Mouse (Mus musculus) heart, embryonic 12.5 days (tissue): ENCODE measurements around the gene Cadps. TPM values are rescaled to one million over a fixed set of nuclear protein-coding genes. Genes with fewer than 3 reads are reported as not detected.
"Not testable (repeated sequence)": the region's sequence is repeated elsewhere in the genome, so short reads cannot be mapped to it uniquely, and the experiment has no call there.

Experiments
- ATAC-seq: fragments of 200-750 bp; cut with Nextera tagmentation; 2 replicates; pipeline ENCODE4 v1.8.0; 2017; ENCODE audit warnings: moderate TSS enrichment, moderate library complexity; ENCODE audit not compliant: insufficient number of reproducible peaks, low FRiP score
- H3K27ac ChIP-seq: fragments of 300-500 bp; sonication (generic); 2 replicates; pipeline ENCODE4 v1.5.1; 2016; ENCODE audit warnings: mild to moderate bottlenecking, moderate library complexity; ENCODE audit not compliant: poor library complexity, severe bottlenecking
- H3K27me3 ChIP-seq: fragments of 300-500 bp; sonication (generic); replicated peaks from 2 replicates; pipeline ENCODE4 v1.6.1; 2016; ENCODE audit warnings: mild to moderate bottlenecking, moderate library complexity
- H3K36me3 ChIP-seq: fragments of 300-500 bp; sonication (generic); 2 replicates; pipeline ENCODE4 v1.6.1; 2016; ENCODE audit warnings: mild to moderate bottlenecking, moderate library complexity
- H3K4me1 ChIP-seq: fragments of 300-500 bp; sonication (generic); replicated peaks from 2 replicates; pipeline ENCODE4 v1.6.1; 2016; ENCODE audit warnings: mild to moderate bottlenecking
- H3K4me2 ChIP-seq: fragments of 300-500 bp; sonication (generic); 2 replicates; pipeline ENCODE4 v1.6.1; 2016; ENCODE audit warnings: mild to moderate bottlenecking, moderate library complexity
- H3K4me3 ChIP-seq: fragments of 300-500 bp; sonication (generic); 2 replicates; pipeline ENCODE4 v1.5.1; 2016; ENCODE audit warnings: mild to moderate bottlenecking
- H3K9ac ChIP-seq: fragments of 300-500 bp; sonication (generic); 2 replicates; pipeline ENCODE4 v1.6.1; 2016; ENCODE audit warnings: mild to moderate bottlenecking, moderate library complexity
- H3K9me3 ChIP-seq: fragments of 300-500 bp; sonication (generic); replicated peaks from 2 replicates; pipeline ENCODE4 v1.6.1; 2016; ENCODE audit warnings: mild to moderate bottlenecking, moderate library complexity
- WGBS: fragments of 180-500 bp; shearing (Covaris S2); methylation state at CpG from one replicate; pipeline ENCODE4 v1.1.7; 2016; 5-methylcytosine and 5-hydroxymethylcytosine counted together
- polyA plus RNA-seq: library from polyadenylated mRNA; unstranded; fragments of >200 nt; fragmentation: Nextera tagmentation; extraction: Ambion mirVana; gene quantifications from 2 replicates; pipeline ENCODE4 v1.2.1, GENCODE M21; 2016

The Cadps gene
- polyA plus RNA-seq, 1 experiment from 2014 or later, result 1.3 TPM

DNA sequence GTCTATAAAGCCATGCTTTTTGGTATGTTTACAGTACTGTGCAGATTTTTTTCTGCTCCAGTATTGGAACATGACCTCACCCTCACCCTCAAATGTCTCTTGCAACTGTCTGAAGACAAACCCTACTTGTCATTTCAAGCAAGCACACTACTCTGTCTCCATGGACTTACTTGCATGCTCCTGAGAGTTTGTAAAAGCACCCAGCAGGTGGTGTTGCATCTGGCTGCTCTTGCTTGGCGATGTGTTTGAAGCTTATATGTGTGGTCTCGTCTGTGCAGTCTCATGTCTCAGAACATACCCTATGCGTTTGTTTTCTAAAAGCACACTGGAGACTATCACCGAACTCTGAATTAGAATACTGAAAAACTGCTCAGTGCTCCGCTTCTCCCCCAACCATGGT lies 241.2 kb downstream of the Cadps start:
- no peaks in the 10 kb centered on the region for H3K27me3 ChIP-seq
- H3K4me3 ChIP-seq, result no peak overlapping the region
- H3K4me1 ChIP-seq, result peaks cover 8% of the 10 kb centered on the region
- H3K27ac ChIP-seq, result no peak overlapping the region
- H3K9me3 ChIP-seq, result no peaks in the 10 kb centered on the region
- no peak for ATAC-seq
- no peaks in the 10 kb centered on the region for H3K36me3 ChIP-seq
- no peak overlapping the region for H3K4me2 ChIP-seq
- 83% methylated on average over 5 of the region's 5 CpGs for WGBS
- H3K9ac ChIP-seq, result no peak overlapping the region

DNA sequence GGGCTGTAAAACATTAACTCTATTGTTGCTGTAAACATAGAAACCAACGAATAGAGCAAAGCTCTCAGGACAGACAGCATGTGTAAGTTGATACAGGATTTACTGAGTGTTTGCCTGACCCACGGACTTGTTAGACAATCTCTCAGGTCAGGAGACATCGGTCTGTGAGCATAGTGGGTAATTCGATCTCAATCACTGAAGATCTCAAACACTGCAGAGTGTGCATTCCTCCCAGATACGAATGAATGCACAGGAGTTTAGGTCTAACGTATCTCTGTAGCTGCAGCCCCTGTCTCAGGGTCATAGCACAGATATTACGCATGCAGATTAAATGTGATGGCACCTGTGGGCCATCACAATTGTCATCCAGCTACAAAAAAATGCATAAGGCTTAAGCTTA lies 242.1 kb downstream of the Cadps start:
- no peak for ATAC-seq
- H3K4me2 ChIP-seq, result no peak overlapping the region
- H3K4me1 ChIP-seq, result peaks cover 8% of the 10 kb centered on the region
- no peak overlapping the region for H3K27ac ChIP-seq
- H3K27me3 ChIP-seq, result no peaks in the 10 kb centered on the region
- H3K36me3 ChIP-seq, result no peaks in the 10 kb centered on the region
- H3K9ac ChIP-seq, result no peak overlapping the region
- H3K4me3 ChIP-seq, result no peak overlapping the region
- WGBS, result 48% methylated on average over 7 of the region's 7 CpGs
- no peaks in the 10 kb centered on the region for H3K9me3 ChIP-seq

DNA sequence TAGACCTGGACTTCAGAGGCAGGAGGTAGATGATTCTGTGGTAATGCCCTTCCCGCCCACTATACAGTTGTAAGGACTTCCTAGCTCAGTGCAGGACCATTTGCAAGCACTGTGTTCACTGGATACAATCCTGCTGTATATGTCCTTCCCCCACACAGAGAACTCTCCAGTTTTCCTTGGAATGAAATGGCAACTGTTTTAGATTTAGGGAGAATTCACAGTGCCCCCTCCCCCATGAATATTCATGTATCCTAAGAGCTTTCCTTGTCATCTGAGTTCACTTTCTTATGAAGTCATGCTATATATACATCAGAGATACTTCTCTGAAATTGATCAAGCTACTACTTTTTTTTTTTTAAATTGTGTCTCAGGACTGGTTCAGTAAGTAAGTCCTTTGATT lies 244.7 kb downstream of the Cadps start:
- ATAC-seq, result no peak
- H3K9me3 ChIP-seq, result no peaks in the 10 kb centered on the region
- WGBS, result 66% methylated on average over 1 of the region's 1 CpGs
- no peak overlapping the region for H3K9ac ChIP-seq
- no peak overlapping the region for H3K4me3 ChIP-seq
- no peak overlapping the region for H3K27ac ChIP-seq
- H3K4me2 ChIP-seq, result no peak overlapping the region
- H3K27me3 ChIP-seq, result no peaks in the 10 kb centered on the region
- H3K36me3 ChIP-seq, result no peaks in the 10 kb centered on the region
- H3K4me1 ChIP-seq, result peaks cover 11% of the 10 kb centered on the region

DNA sequence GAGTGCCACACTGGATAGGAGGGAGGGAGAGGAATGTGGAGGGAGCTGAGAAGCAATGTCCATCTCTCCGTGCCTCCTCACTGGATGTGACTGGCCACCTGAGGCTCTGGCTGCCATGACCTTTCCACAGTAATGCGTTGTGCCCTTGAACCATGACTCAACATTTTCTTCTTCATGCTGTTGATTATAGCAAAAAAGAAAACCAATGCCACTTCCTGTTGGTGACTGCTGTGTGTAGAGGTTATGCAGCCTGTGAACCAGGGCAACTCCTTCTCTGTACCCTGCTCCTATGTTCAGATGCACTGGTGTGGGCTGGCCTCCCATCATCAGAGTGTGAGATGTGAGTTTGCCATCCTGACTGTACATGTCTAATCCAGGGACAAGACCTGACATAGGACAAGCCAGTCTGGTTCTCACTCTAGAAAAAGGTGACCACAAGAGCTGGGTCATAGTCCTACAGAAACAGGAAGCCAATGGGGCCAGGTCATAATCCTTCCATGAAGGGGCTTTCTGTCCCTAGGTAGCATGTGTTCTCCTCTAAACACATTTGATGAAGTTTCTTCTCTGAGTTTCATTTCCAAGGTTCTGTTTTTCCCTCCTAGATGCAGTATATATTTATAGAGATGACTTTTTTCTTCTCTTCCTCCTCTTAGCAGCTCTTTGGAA lies 245.3 kb downstream of the Cadps start:
- Histone ChIP-seq H3K27ac (no peak overlapping the region), H3K36me3 (no peaks in the 10 kb centered on the region), H3K9ac (no peak overlapping the region), H3K4me1 (peaks cover 11% of the 10 kb centered on the region), H3K4me2 (no peak overlapping the region), H3K27me3 (no peaks in the 10 kb centered on the region), H3K9me3 (no peaks in the 10 kb centered on the region), H3K4me3 (no peak overlapping the region)
- ATAC-seq, result no peak
- 59% methylated on average over 2 of the region's 2 CpGs for WGBS

DNA sequence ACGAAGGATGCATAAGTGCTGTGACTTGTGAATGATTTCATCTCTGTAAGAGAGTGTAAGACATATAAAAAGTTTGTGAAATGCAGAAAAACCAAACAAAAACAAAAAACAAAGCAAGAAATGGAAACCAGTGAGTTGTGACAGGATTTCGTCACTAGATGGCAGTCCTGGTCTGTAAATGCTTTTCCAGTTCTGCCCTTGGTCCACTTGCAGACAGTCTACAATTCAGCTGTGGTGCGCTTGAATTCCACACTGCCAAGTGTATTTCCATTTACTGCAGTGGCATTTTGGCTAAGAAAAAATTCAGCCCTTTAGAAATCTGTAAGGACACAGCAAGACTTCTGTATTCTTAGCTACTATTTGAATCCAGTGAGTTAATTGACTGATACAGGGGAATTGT lies 247.8 kb downstream of the Cadps start:
- H3K4me3 ChIP-seq, result no peak overlapping the region
- H3K4me2 ChIP-seq, result no peak overlapping the region
- no peak overlapping the region for H3K27ac ChIP-seq
- peaks cover 11% of the 10 kb centered on the region for H3K4me1 ChIP-seq
- WGBS, result 22% methylated on average over 3 of the region's 3 CpGs
- H3K9ac ChIP-seq, result no peak overlapping the region
- ATAC-seq, result no peak
- H3K9me3 ChIP-seq, result no peaks in the 10 kb centered on the region
- no peaks in the 10 kb centered on the region for H3K27me3 ChIP-seq
- H3K36me3 ChIP-seq, result no peaks in the 10 kb centered on the region

DNA sequence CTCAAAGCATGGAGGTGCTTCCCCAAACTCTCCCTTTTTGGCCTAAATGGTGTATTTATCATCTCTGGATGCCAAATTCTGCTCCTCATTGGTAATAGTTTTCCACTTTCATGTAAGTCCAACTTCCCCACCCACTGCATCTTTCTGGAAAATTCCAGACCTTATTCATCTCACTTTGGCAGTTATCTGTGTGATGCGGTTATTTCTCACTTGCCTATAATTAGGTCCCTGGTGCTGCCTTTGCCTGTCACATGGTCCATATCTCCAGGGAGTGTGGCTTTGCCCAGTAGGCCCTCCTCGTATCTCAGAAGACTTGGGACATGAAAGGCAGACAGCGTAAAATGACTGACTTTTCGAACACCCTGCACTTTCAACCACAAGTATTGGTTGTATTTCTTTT lies 248.5 kb downstream of the Cadps start:
- Histone ChIP-seq H3K9me3 (no peaks in the 10 kb centered on the region), H3K4me3 (no peak overlapping the region), H3K4me2 (no peak overlapping the region), H3K4me1 (peaks cover 11% of the 10 kb centered on the region), H3K36me3 (no peaks in the 10 kb centered on the region), H3K27ac (no peak overlapping the region), H3K9ac (no peak overlapping the region), H3K27me3 (no peaks in the 10 kb centered on the region)
- 52% methylated on average over 4 of the region's 4 CpGs for WGBS
- no peak for ATAC-seq

DNA sequence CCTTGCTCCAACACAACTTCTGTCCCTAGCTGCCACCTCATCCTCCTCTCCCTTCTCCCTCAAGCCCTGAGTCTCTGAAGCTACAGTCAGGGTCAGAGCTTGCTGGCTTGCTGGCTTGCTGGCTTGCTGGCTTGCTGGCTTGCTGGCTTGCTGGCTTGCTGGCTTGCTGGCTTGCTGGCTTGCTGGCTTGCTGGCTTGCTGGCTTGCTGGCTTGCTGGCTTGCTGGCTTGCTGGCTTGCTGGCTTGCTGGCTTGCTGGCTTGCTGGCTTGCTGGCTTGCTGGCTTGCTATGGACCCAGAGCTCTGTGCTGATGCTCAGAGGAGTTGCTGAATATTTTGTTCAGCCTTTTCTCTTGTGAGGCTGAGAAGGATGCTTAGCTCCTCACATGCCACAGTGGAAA lies 261.1 kb downstream of the Cadps start:
- not testable (repeated sequence) for H3K4me2 ChIP-seq, ATAC-seq, H3K27me3 ChIP-seq, H3K27ac ChIP-seq, H3K4me3 ChIP-seq, H3K36me3 ChIP-seq, H3K4me1 ChIP-seq, H3K9ac ChIP-seq, H3K9me3 ChIP-seq

DNA sequence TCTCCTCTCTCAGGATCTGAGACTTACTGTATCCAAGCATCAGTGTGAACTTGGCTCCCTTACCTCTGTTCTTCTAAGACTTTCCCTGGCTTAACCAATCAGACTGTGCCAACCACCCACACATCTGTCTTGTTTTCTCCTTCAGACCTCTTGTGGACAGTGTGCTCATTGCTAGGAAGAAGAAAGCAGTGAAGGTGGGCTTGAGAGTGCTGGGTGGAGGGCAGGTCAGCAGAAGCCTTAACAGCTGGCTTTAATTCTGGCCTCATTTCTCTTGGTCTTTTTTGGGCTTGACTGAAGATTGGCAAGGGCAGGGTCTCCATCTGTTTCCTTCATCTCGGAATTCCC lies 262.7 kb downstream of the Cadps start:
- Histone ChIP-seq H3K4me2 (no peak overlapping the region), H3K27ac (no peak overlapping the region), H3K4me3 (no peak overlapping the region), H3K4me1 (no peaks in the 10 kb centered on the region), H3K9me3 (no peaks in the 10 kb centered on the region), H3K36me3 (no peaks in the 10 kb centered on the region), H3K27me3 (no peaks in the 10 kb centered on the region), H3K9ac (no peak overlapping the region)
- WGBS, result 66% methylated on average over 1 of the region's 1 CpGs
- ATAC-seq, result no peak

DNA sequence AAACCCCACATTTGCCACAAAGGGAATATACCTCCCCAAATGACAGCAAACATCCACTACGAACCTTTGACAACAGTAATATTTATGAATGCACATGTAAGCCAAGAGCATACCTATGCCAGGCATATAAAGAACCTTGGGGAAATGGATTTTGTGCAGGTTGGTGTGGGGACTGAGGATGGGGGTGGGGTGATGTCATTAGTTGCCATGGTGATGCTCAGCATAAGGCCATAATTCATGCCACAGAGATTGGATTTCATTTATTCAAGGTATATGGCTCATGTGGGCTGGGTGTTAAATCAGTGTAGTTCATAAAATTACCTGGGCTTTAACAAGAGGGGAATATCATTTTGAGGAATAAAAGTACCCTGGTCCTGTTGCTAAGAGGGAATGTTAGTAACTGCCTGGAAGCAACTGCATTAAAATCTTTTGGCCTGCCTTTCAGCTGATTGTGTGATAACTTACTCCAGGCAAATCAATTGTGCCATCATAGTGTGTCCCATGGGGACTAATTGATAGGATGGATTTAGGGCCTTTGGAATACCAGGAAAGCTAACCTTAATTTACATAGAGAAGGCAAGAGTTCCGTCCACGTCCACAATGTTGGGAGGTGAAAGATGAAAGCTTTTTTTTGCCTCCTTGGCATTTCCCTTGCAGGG lies 263.2 kb downstream of the Cadps start:
- Histone ChIP-seq H3K9me3 (no peaks in the 10 kb centered on the region), H3K27me3 (no peaks in the 10 kb centered on the region), H3K4me3 (no peak overlapping the region), H3K4me1 (no peaks in the 10 kb centered on the region), H3K27ac (no peak overlapping the region), H3K4me2 (no peak overlapping the region), H3K36me3 (no peaks in the 10 kb centered on the region), H3K9ac (no peak overlapping the region)
- ATAC-seq, result no peak
- 73% methylated on average over 3 of the region's 3 CpGs for WGBS

DNA sequence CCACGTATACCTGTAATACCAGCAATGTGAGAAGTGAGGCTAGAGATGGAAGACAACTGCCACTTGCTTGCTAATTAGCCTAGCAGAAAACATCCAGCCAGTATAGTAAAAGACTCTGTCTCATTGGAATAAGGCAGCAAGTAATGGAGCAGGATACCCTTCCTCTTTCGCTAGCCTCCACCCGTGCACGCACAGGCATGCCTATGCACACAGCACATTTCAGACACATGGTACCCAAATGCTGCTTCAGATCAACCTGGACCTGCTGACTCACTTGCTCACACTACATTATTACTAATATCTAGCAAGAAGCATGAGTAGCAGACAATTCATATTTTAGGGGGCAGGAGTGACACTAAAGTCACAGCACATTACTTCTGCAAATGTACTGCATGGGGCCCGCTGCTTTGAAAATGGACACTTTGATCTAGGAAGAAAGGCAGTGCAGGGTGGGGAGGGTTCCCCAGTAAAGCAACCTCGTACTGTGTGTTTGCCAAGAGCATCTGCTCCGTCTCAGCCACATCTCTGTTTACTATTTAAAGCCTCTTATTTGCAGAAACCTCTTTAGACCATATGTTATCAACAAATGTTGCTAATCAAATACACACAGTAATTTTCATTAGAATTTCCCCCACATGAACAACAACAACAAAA lies 263.8 kb downstream of the Cadps start:
- no peak overlapping the region for H3K27ac ChIP-seq

DNA sequence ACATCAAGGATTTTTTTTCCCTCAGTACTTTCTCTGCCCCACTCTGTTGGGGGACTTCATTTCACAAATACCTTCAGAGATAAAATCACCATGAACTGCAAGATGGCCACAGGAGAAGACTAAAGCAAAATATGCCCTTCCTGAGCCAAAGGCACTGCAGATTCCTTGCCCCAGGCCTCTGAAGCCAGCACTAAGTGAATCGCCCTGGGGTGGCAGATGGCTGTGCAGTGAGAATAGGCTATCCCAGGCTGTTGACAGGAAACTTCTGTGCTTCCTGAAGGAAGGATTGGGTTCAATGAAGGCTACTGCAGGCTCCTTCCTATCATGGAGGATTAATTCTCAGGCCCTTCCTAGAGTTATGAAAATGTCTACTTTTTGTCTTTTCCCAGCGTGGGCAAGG lies 268.4 kb downstream of the Cadps start:
- Histone ChIP-seq H3K4me3 (no peak overlapping the region), H3K4me1 (no peaks in the 10 kb centered on the region), H3K36me3 (no peaks in the 10 kb centered on the region), H3K27me3 (no peaks in the 10 kb centered on the region), H3K4me2 (no peak overlapping the region), H3K27ac (no peak overlapping the region), H3K9ac (no peak overlapping the region), H3K9me3 (no peaks in the 10 kb centered on the region)
- WGBS, result 54% methylated on average over 2 of the region's 2 CpGs
- ATAC-seq, result no peak

More for the DNA sequence above, 263.8 kb downstream of the Cadps start:
- Histone ChIP-seq H3K36me3 (no peaks in the 10 kb centered on the region), H3K4me2 (no peak overlapping the region), H3K9ac (no peak overlapping the region), H3K4me1 (no peaks in the 10 kb centered on the region), H3K4me3 (no peak overlapping the region), H3K27me3 (no peaks in the 10 kb centered on the region), H3K9me3 (no peaks in the 10 kb centered on the region)
- WGBS, result 74% methylated on average over 7 of the region's 7 CpGs
- ATAC-seq, result no peak
